Mouse (Mus musculus): ENCODE measurements at regions not wholly inside any gene's neighbourhood (a gene's known extent, or its start where the extent isn't known, plus 50 kb on each side); places are given as distances from the start of the nearest gene placed in this dataset.
A peak's percentile ranks its signal among the peaks of the same experiment; 100 is the strongest.

DNA sequence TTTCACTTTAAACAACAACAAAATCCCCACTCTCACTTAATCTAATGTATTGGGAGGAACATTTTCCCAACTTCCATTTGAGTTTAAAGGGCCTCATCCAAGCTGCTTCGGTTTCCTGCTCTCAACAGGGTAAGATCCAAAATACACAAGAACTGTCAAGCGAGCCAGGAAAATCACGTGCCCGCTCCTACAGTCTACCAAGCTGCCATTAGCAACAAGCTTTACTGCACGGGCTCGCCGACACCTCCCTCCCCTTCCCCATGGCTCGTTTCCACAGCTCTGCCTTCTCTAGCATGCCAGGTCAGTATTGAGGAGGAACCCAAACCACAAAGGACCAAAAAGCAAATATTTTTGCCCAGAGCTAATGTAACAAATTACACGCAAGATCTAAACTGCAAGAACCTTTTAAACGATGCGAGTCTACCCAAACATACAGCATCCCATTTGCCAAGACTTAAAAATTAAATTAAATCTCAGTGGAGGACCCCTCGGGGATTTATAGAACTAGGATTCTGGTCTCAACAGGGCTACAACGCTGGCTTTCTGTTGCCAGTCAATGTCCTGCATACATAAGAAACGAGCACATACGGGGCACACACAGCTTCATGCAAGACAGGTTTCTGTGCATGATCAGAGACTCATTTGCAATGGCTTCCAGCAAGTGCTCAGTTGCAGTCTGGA lies 435.4 kb upstream of the Jarid2 start:
- DNase-seq (ENCODE audit: low spot score in 2 of 2) = no peak

DNA sequence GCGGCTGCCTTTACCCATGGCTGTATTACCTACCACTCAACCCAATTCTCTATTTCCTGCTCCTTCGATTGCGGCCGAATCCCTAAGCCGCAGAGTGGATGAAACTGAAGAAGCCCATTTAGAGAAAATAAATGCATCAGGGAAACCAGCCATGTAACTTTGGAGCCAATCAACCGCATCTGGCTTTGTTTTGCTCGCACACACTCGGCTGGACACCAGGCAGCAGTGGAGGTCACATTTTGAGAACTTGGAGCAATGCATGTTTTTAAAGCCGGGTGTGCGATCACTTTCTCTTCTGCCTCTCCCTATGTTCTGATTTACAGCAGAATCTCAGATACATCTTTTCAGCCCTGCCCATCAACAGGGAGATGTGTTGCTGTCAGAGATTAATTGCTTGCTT lies 433.7 kb upstream of the Jarid2 start:
- no peak for DNase-seq (ENCODE audit: low spot score in 2 of 2)

DNA sequence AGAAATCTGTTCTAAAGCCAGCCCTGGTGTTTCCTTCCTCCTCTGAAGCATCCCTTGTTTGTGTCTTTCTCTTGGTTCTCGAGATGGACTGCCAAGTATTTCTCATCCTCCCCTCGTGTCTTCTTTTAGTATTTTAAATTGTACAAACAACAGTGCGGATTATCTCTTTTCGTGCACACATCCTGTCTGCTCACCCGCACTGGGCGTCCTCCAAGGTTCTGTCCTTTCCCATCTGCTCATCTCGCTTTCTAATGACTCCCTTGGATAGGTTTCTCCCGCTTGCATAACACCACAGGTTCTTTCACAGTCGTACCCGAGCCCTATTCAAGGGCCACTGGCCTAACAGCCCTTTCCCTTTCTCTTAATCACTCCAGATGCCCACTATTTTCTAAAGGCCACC lies 428.7 kb upstream of the Jarid2 start:
- DNase-seq (ENCODE audit: low spot score in 2 of 2) = no peak

DNA sequence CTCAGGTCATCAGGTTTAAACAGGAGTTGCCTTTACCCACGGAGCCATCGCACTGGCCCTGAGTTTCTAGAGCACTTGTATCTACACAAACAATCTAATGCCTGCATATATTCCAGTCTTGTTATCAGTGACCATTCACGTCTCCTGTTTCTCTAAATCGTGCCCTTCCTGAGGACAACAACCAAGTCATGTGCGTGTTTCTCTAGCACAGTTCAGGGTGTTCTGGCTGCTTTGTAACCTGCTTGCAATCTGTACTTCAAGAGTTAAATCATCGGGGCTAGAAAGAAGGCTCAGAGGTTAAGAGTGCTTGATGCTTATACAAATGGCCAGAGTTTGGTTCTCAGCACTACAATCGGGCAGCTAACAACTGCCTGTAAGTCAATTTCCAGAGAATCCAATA lies 428.1 kb upstream of the Jarid2 start:
- no peak for DNase-seq (ENCODE audit: low spot score in 2 of 2)

- no peak for DNase-seq (ENCODE audit: low spot score in 2 of 2)
These were observed 427.3 kb upstream of the Jarid2 start for GRCm38 (mm10) chr13:44301936-44302335.

- DNase-seq (ENCODE audit: low spot score in 2 of 2) = no peak
These were observed 423.9 kb upstream of the Jarid2 start for GRCm38 (mm10) chr13:44305134-44305991.

GRCm38 (mm10) chr13:44306275-44307050 lies 422.8 kb upstream of the Jarid2 start:
- DNase-seq (ENCODE audit: low spot score in 2 of 2) = peak in 1 of 2 experiments; percentile 21

DNA sequence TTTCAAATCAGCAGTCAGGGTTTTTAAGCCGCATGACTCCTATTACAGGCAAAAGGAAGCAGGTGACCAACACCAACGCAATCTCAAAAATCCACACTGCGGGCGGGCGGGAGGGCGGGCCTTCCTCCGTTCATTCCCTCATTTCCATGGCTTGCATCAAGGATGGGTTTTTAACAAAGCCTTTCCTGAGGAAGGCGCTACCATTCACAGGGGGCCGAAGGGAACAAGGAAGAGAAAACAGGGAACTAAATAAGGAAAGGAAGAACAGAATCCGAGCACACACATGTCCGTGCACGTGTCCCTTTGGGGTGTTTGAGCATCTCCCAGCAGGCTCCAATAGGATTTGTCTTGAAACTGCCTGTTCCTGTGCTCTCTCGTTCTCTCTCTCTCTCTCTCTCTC lies 421.0 kb upstream of the Jarid2 start:
- no peak for DNase-seq (ENCODE audit: low spot score in 2 of 2)

DNA sequence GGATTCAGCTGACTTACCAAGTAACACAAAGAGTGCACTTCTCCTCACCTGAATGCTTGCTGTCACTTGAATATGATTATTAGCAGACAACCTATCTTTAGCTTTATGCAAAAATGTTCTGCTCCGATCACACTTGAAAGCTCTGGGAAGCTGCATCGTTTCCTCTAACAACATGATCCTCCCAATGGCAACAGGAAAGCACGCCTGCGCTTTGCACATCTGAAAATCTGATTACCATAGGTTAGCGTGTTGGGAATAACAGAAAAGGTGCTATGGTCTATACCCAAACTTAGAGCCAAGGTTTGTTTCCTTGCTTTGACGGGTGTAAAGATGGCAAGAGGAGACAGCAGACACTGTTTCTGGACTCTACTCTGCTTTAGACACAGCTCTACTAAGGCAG lies 417.0 kb upstream of the Jarid2 start:
- no peak for DNase-seq (ENCODE audit: low spot score in 2 of 2)

- no peak for DNase-seq (ENCODE audit: low spot score in 2 of 2)
These were observed 412.4 kb upstream of the Jarid2 start for GRCm38 (mm10) chr13:44316747-44317446.

DNA sequence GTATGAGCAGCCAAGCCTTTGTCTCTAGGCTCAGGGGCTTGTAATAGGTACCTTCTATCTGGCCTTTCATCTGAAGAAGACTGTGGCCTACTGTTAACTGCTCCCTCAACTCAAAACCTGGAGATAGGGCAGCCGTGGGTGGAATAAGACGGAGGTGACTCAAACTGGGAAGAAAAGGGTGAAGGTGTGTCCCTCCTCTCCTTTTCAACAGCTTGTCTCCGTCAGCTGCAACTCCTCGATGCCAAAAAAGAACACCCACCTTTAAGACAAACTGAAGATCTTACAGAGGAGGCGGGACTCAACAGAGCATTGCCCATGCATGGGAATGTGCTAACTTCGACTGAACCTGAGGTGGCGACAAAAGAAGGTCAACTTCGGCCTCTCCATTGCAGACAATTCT lies 411.7 kb upstream of the Jarid2 start:
- DNase-seq (ENCODE audit: low spot score in 2 of 2) = no peak

DNA sequence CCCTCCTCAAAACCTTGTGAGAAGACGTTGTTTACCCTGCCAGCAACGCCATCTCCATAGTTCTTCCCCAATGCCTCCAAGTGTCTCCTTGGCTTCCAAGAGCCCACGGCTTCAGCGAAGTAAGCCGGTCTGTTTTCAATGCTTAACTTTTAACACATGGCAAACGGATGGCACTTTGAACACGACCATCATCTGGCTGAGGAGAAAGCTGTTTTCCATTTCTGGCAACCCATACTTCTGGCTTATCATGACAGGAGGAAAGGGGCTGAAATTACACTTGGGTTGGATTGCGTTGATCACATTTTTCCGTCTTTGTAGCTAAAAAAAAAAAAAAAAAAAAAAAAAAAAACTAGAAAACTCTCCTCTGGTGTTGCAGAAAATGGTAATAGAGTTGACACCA lies 410.2 kb upstream of the Jarid2 start:
- DNase-seq (ENCODE audit: low spot score in 2 of 2) = no peak

GRCm38 (mm10) chr13:44319511-44319910 lies 409.8 kb upstream of the Jarid2 start:
- DNase-seq (ENCODE audit: low spot score in 2 of 2) = no peak

- DNase-seq (ENCODE audit: low spot score in 2 of 2) = no peak
These were observed 409.0 kb upstream of the Jarid2 start for GRCm38 (mm10) chr13:44320311-44320710.

GRCm38 (mm10) chr13:44321009-44321596 lies 408.2 kb upstream of the Jarid2 start:
- no peak for DNase-seq (ENCODE audit: low spot score in 2 of 2)

GRCm38 (mm10) chr13:44328416-44328815 lies 400.9 kb upstream of the Jarid2 start:
- DNase-seq (ENCODE audit: low spot score in 2 of 2) = no peak

- no peak for DNase-seq (ENCODE audit: low spot score in 2 of 2)
These were observed 400.1 kb upstream of the Jarid2 start for GRCm38 (mm10) chr13:44329161-44329560.

DNA sequence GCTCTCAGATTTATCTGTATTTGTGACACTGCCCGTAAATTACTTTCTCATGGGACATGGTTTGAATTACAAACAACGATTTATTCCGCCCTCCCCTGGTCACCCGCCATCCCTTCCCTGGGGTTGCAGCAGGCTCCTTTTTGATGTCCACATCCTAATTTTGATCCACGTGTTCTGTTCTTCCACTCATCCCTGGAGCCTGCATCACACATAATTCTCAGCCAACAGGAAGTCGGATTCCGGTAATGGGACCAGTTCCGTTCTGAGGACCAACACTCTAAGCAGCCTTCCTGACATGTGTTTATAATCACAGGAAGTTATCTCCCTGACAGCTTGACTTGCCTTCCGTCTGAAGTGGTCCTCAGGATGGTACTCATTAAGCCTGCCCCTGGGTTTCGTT lies 399.6 kb upstream of the Jarid2 start:
- no peak for DNase-seq (ENCODE audit: low spot score in 2 of 2)

GRCm38 (mm10) chr13:44332716-44333240 lies 396.5 kb upstream of the Jarid2 start:
- DNase-seq (ENCODE audit: low spot score in 2 of 2) = no peak

GRCm38 (mm10) chr13:44339061-44339741 lies 390.1 kb upstream of the Jarid2 start:
- no peak for DNase-seq (ENCODE audit: low spot score in 2 of 2)

DNA sequence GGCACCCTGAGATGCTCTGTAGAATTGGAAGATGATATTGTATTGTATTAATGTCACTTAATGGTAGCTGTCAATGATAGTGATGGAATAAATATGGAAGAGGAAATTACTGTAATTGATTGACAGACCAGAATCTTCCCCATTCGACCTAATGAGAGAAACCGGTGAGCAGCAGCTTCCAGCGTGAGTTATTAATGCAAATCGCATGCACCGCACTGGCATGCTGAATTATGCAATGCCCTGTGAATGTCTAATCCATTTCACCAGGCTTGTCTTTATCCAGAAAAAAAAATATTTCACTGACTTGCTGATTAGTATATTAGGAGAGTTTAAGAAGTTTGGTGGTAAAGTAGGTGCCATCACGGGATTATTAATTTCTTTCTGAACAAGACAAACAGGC lies 384.2 kb upstream of the Jarid2 start:
- no peak for DNase-seq (ENCODE audit: low spot score in 2 of 2)

Measured in urinary bladder, postnatal 4 days (tissue).